Mouse (Mus musculus): ENCODE measurements around the gene Paqr7.

Gene Paqr7

DNA sequence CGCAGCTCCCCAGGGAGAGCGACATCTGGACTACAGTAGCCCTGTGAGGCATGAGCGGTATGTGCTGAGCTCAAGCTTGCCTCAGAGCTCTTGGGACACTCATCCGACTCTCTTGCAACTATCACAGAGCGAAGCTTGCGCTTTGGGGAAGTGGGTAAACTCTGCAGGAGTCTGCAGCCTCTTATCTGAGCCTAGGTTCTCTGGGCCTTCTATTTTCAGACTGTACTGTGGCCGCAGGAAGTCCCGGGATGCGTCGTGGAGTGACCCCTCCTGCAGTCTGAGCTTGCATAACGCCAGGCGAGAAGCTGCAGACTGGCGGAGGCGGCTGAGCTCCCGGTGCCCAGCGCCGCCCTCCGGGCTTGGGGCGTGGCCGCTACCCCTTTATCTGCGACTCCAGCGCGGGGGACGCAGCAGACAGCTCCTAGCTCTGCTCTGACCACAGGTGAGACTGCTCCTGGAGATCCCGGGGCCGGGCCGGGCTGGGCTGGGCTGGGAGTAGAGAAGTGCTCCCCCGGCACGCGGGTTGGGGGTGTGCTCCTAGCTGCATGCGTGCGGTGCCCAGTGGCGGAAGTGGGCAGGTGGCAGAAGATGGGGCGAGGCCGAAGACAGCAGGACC is at the start of gene Paqr7:
Gene Paqr7 (plus strand): TSS at position 103 of the 616 bp plus-strand sequence.
- peak; percentile 84 for DNase-seq (ENCODE audit: low spot score)

DNA sequence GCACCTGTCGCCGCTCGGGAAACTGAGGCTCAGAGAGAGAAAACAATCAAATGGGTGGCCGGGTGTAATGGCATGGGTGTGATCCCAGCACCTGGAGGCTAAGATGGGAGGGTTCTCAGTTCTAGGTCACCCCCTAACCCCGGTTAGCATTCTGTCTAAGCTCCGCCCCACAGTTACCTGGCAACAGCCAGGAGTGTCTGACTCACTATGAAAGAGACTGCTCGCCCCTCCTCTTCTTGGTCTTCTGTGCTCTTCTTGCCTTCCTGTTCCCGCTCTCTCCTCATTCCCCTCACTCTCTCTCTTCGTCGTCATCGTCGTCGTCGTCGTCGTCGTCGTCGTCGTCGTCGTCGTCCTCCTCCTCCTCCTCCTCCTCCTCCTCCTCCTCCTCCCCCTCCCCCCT is 48.5 kb upstream of the Paqr7 start:
- DNase-seq (ENCODE audit: low spot score): no peak

DNA sequence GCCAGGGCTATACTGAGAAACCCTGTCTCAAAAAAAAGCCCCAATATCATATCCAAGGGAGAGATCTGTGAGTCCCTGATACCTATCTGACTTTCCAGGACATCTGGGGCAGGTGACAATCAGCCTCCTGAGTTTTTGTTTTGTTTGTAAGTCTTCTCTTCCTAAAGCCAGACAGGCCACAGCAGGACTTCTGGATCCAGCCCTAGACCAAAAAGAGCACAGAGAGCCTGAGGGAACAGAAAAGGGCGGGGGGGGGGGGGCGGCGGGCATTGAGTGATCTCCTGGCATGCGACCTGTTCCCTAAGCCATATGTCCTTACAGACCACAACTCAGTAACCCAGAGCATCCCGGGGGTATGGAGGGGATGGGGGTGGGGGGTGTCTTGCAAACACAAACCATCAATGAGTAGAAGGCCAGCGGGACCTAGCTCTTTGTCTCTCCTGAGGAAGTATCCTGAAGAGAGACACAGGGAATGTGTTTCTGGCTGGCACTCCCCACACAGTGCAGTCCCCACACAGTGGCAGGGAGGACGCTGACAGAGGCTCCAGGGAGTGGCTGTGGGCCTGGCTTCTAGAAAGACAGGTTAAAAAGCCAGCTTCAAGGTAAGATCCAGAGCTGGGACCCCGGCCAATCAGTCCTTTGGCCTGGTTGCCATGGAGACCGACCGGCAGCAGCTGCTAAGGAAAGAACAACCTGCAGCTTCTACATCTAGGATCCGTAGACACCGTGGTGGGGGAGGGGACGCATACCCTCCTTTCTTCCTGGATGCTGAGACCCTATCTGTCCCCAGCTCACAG is 46.7 kb upstream of the Paqr7 start:
- no peak for DNase-seq (ENCODE audit: low spot score)

DNA sequence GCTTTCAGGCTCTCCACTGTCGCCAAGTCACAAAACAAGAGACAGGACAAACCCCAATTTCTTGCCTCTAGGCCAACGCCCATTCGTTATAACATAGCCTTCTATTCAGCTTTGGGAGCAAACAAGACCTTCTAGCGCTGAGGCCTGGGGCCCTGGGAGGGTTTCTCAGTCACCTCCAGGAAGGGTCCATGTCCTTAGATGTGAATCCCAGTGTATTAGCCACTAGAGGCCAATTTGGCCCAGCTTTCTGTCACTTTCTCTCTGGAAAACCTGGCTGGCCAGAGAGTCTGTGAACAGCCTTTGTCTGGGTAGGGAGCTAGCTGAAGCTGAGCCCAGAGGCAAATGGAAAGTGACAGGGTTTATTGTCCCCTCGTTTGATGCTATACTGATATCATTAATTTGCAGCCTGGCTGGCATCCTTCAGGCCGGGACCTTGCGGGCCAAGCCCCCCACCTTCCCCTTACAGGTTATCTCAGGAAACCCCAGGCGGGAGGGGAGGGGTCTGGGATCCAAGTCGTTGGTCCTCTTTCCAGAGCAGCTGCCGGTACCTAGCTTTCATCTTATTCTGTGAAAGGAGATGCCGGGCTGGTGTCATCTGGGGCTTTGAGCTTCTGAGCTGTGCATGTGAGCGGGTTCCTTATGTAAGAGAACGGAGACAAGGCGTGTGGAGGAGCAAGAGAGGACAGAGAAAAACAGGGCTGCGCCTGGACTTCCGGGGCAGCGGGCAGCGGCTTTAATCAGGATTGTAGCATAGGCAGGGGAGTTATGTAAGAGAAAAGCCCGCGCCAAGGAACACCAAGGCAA is 45.9 kb upstream of the Paqr7 start:
- DNase-seq (ENCODE audit: low spot score): peak; percentile 63

DNA sequence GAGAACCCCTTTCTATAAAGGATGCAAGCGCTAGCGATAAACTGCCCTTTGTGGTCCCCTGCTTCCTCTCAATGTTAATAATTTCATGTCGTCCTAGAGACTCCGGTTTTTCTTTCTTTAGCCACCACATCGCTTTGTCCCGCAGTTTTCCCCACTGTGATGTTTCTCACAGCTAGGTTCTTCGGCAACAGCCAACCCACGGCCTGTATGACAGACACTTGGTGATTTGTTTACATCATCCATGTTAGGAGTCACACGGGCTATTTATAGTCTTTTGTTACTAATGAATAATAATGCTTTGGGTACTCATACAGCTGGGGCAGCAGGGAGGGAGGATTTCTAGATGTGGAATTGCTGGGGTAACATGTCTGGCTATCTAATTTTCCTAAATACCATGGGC is 45.0 kb upstream of the Paqr7 start:
- DNase-seq (ENCODE audit: low spot score): no peak

DNA sequence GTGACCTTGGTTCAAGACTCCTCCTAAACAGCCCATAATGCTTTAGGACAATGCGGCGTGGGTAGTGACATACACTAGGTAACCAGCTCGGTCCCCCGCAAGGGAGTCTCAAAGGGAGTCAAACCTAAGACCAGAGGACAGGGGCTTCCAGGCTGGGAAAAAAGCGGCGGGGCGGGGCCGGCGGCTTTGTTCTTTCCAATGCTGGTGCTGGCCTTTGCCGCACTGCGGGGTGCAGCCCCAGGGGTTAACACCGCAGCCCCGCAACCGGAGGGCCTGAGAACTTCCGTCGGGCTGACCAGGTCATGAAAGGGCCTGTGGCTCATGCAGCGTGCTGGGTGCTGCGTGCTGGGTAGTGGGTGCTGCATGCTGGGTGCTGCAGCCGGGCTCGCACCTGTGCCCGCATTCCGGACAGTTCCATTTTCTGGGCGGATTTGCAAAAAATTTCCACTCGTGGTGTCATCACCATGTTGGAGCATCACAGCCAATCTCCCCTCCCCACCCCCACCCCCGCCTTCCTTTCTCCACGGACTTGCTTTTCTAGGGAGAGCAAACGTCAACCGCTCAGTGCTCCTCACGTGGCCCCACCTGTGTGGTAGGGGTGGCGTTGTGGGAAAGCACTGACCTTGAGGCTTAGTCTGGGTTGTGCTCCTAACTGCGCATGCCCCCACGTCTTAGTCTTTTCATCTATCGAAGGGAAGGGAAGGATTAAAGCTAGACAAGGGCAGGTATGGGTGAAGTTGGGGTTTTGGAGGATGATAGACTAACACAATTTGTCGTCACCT is 42.7 kb upstream of the Paqr7 start:
- DNase-seq (ENCODE audit: low spot score): no peak

DNA sequence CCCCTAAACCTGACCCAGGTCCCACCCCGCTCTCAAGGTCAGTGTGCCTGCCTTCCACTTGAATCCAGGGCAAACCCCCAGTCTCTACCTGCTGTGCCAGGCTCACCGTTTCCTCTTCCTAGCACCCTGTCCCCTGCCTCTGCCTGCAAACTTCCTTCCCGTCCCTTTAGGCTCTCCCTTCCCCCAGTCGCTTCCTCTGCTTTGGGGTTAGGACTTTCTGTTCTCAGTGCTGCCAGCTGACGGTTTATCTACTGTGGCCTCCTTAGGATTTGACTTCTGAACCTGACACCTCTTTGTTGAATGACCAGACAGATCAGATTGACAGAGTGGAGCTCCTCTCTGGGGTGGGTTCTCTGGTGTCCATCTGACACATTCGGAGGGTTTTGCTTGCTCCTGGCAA is 41.2 kb upstream of the Paqr7 start:
- DNase-seq (ENCODE audit: low spot score): no peak

DNA sequence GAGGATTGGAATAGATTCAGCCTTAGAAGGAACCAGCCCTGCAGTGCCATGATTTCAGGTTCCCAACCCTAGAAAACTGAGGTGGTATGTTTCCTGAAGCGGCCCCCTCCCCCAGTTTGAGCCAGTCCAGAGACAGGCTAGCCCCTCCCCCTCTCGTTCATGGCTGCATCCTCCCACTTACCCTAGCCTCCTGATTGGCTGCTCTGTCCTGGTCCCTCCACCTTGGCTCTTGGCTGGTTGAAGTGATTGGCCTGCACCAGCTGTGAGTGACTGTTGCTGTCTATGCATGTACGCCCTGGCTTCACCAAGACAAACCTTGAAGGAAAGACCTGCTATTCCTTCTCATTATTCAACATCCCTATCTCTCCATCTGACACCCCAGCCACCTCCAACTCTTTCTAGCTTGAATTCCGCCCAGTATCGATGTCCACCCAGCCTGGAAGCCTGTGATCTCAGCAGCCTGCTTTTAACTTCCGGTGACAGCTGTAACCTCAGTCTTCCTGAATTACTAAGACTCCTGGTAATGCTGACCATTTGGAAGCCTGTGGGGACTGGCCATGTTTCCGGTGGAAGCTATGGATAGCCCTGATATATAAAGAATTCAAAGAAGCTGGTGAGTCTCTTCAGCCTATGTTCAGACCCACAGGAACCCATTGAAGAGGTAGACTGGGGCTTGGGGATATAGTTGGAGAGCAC is 39.2 kb upstream of the Paqr7 start:
- no peak for DNase-seq (ENCODE audit: low spot score)

DNA sequence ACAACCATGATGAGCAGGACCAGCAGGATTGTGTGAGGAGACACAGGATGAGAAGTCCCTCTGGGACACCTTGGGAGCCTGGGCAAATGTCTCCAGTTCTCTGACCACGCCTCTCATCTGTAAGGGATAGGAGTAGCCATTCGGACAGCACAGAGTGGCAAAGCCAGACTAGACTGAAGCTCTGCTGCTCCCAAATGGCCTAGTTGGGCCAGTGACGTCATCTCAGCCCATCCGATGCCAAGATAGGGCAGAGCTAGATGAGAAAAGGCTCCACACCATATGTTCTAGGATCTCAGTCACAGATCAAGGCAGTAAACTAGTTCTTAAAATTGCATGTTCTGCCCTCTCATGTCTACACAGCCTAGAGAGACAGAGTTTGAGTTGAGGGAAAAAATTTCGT is 37.6 kb upstream of the Paqr7 start:
- DNase-seq (ENCODE audit: low spot score): no peak

DNA sequence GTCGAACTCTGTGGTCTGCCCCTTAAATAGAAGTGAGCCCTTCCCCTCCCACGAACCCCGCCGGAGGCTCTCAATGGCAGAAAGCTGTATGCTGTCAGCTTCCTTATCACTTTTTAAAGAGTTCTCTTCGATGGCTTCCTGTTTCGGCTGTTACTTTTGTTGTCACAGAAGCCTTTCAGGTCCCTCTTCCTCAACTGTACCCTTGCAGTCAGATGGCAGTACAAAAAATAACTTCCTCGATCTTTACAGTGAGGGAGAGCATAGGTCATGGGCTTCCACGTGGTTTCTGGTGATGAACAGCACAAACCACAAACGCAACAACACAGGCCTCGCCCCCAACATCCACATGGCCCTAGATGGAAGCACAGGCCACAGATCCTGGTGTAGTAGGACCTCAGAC is 36.2 kb upstream of the Paqr7 start:
- no peak for DNase-seq (ENCODE audit: low spot score)

DNA sequence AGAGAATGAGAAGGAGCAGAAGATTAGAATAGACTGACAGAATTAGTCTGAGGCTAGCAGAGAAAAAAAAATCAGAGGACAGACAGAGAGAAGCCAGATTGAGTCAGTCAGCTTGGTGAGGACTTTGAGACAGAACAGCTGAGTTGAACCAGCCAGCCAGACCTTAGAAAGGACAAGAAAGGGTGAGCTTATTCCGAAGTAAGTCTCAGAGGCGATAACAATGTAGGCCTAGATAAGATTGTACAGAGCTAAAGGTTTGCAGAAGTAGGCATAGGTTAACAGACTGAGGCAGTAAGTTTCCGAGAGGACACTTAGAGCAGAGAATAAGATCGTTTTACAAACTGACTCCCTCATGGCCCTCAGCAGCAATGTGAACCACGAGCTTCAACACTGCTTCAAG is 35.2 kb upstream of the Paqr7 start:
- DNase-seq (ENCODE audit: low spot score): no peak

DNA sequence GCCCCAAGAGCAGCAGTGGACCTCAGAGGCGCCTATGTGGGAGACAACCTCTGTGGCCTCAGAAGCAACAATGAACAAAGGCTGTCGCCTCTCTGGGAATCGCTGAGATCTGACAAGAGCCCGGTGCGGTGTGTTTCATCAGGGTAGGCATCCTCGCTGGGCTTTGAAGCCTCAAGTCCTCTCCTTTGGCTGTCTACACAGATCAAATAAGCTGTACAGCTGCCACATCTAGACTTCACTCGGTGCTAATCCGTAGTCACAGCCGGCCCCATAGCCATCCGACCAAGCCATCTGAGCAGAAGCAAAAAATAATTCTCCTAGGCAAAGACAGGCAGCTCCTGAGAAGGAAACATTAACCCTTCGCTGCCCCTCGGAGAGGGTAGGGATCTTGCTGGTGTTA is 30.7 kb upstream of the Paqr7 start:
- no peak for DNase-seq (ENCODE audit: low spot score)

DNA sequence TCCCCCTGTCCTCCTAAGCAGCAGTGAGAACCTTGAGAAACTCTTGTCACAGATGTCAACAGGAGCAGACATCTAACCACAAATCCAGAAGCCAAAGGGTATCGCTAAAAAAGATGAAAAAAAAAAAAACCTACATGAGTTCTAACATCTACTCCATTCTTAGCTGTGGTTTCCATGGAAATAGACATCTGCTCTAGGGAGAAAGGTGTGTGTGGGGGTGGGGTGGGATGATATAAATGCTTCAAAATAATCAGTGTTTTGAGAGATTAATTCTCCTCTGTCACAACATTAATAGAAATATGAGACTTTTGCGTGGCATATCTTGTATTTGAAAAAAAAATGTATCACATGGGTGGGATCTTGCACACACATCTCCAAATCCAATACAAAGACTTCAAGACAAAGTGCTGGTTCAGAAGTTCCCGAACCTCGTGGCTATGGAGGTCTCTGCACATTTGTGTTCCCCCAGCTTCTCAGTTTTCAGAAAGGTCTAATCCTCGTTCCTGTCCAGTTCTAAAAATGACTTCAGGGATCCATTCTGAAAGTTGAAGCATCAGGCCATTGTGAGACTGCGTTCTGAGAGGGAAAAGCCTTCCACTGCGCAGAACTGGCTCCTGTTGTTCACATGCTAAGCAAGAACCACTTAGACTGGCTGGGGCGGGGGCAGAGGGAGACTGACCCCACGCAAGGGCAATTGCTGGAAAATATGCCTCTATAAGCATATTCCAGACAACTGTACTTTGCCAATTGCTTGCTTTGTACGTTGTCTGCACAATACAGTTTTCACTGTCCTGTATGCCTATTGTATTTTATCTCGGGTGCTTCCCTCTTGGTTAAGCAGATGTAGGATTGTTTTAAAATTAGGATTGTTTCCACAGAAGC is 29.9 kb upstream of the Paqr7 start:
- no peak for DNase-seq (ENCODE audit: low spot score)

DNA sequence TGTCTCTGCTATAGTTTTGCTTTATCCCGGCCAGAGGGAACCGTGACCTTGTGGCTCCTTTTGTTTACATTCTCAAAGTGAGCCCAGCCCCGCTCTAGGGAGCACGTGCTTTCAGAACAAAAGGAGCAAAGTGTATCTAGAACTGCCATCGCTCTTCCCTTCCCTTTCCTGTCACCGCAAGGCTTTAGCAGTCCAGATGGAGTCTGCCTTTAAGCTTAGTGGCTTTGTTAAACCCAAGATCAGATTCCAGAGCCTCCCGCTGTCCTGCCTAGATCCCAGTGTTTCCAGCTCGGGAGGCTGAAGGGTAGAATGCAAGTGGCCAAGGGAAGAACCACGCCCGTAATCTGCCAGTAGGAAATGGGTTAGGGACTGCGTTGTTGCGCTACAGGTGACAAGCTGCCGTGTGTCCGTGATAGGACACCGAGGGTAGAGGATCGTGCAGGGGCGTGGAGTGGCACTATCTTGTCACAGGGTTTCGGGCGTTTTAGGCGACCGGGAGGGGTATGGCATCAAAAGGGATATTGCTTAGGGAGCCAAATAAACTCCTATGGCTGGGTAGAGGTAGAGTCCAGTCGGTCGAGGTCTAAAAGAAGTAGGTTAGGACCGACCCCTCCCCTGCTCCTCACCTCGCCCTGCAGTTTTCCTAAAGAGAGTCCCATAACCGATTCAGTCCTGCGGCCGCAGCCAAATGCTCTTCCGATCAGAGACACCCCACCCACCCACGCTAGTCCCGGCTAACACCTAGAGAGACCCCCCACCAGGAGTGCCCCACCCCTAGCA is 28.9 kb upstream of the Paqr7 start:
- DNase-seq (ENCODE audit: low spot score): no peak

DNA sequence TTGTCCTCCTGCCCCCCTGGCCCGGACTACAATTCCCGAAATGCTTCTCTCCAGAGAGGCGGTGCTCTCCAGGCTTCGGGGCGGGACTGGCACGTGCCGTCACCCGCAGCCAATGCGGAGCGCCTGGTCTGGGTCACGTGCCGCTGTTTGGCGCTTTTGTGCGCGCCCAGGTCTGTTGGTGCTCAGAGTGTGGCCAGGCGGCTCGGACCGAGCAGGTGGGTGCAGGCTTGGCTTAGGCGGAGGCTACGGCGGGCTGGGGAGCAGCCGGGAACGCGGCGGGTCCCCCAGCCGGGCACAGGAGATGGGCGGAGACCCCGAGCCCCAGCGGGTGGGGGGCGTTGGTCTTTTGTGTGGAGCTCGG is 28.3 kb upstream of the Paqr7 start, which contains the start of gene Stmn1:
Gene Stmn1 (plus strand): TSS at position 106 of the 361 bp plus-strand sequence.
- peak; percentile 96 for DNase-seq (ENCODE audit: low spot score)

DNA sequence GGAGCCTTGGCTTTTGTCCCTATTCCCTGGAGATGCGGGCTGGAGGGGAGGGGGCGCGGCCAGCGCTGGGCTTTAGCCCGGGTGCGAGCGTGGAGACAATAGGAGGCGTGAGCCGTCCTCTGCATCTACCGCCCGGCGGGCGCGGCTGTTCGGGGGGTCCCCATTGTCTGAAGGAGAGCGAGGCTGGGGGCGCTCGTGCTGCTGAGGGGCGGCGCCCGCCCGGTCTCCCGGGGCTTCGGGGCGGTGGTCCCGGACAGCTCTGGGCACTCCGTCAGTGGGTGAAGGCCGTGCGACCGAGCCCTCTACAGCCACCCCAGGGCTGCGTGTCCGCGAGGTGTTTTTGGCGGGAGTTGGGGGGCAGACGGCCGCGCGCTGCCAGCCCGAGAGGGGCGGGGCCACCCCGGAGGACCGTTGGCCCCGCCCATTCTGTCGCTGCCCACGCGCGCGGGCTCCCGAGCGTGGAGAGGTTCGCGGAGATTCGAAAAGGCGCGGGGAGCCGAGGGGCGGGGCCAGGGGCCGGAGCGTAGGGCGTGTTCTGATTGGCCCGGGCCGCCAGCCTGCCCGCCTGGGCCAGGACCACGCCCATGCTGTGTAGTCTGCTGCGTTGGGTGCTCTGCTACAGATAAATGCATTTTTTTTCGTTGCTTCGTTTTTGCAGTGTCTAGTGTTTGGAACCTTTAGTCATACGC is 27.8 kb upstream of the Paqr7 start:
- peak; percentile 95 for DNase-seq (ENCODE audit: low spot score)

DNA sequence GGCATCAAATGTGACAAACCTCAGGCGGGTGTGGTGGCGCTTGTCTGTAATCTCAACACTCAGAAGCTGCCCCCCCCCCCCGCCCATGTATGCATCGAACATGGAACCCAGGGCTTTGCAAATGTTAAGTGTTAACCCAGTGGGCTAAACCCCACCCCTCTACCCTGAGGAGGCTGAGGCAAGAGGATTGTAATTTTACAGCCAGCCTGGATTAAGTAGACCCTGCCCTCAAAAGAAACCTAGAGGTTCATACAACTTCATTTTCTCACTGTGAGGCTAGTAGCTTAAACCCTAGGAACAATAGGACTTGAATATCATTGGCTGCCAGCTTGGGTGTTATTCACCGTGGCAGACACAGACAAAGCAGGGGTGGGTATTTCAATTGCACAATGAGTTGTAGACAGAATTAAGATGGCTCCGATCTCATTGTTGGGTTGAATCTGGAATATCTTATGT is 27.1 kb upstream of the Paqr7 start:
- DNase-seq (ENCODE audit: low spot score): no peak

DNA sequence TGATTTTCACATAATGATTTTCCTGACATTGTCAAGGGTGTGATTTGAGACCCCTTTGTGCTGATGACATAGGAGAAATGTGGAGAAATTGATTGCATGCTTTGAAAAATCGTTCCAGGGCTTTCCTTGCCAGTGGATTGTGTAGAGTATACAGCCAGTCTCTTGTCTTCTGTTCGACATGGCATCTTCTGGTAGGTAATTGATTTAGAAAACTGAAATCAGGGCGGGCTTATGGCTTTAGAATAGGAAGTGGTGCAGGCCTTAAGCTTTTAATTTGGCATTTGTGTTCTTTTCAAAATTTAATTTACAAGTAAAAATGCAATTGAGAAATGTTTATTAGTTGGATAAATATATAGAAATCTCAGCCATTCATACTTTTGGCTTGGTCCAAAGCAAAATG is 26.5 kb upstream of the Paqr7 start:
- DNase-seq (ENCODE audit: low spot score): no peak

DNA sequence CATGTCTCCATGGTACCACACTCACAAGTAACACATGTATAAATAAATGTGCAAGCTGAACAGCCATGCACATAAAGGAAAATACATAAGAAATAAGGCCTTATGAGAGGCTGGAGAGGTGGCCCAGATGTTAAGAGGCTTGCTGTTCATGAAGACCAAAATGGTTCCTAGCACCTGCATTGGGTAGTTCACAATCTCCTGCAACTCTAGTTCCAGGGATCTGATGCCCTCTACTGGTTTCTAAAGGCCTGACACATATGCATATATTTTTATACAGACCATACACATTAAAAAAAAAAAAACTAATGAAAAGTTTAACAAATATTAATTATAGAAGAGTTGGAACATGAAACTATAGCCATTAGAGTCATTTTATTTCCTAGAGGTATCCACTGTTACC is 25.0 kb upstream of the Paqr7 start:
- no peak for DNase-seq (ENCODE audit: low spot score)

Measured in layer of hippocampus, adult 11-12 months (tissue).